In the genomic region with DNA sequence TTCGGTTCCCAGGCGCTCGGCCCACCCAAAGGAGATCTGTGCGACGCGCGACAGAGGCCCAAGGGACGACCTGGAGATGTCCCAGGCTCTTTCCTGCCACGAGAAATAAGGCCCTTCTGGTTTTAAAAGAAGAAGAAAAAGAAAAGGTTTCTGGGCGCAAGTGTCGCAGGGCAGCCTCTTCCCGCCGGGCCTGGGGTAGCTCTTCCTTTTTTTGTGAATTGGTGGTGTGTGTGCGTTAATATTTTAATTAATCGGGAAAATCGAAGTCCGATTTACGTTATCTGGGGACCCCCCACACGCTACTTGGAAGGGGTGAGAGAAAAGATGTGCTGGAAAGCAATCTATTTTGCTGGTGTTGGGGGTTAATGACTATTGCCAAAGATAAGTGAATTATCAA, we compare ENCODE assay signal across 11 mouse cellular contexts. TPM values are rescaled to one million over a fixed set of nuclear protein-coding genes. Genes with fewer than 3 reads are reported as not detected.
DNase-seq lines count a peak whose midpoint lies in the region; ATAC-seq and TF ChIP-seq lines count a peak whose summit lies in the region.
"Had no signal": no experiment of that assay in that cellular context is flagged by ENCODE, and none has a peak within 500 bp of the region (broad histone marks: within the 10 kb centered on the region; RNA-seq: fewer than 3 reads in every experiment).

No protein-coding gene starts in this region.

- no peak for ATAC-seq in heart, embryonic 15.5 days (replicated peaks; ENCODE audit: insufficient number of reproducible peaks, insufficient read depth, low FRiP score, low read depth)
- ATAC-seq in embryonic facial prominence, embryonic 14.5 days (ENCODE audit: low read depth): no peak
- no peak for ATAC-seq in hindbrain, postnatal 0 days
- no peak for ATAC-seq in midbrain, embryonic 16.5 days
- ATAC-seq in erythroblast, adult 5-6 weeks (replicated peaks; ENCODE audit: low FRiP score, poor library complexity, severe bottlenecking): no peak

- WGBS in heart, embryonic 15.5 days: 8% methylated on average over 19 of the region's 19 CpGs
- 7% methylated on average over 19 of the region's 19 CpGs for WGBS in embryonic facial prominence, embryonic 14.5 days
- 6% methylated on average over 19 of the region's 19 CpGs for WGBS in hindbrain, postnatal 0 days
- under 1% methylated on average over 19 of the region's 19 CpGs for WGBS in midbrain, embryonic 16.5 days

- H3K4me1 ChIP-seq in heart, embryonic 15.5 days (replicated peaks): peaks cover 63% of the 10 kb centered on the region
- H3K4me1 ChIP-seq in embryonic facial prominence, embryonic 14.5 days (ENCODE audit: control insufficient read depth, insufficient read depth, low read length): peaks cover 7% of the 10 kb centered on the region
- peaks cover 3% of the 10 kb centered on the region; the same call in 1 of the 2 replicates for H3K4me1 ChIP-seq in hindbrain, postnatal 0 days (ENCODE audit: insufficient read depth, low read length)
- H3K4me1 ChIP-seq in midbrain, embryonic 16.5 days (ENCODE audit: control insufficient read depth, insufficient read depth, low read length): peaks cover 20% of the 10 kb centered on the region

- H3K9me3 ChIP-seq in heart, embryonic 15.5 days (replicated peaks): no peaks in the 10 kb centered on the region
- no peaks in the 10 kb centered on the region for H3K9me3 ChIP-seq in embryonic facial prominence, embryonic 14.5 days (ENCODE audit: control insufficient read depth, low read length)
- H3K9me3 ChIP-seq in hindbrain, postnatal 0 days (ENCODE audit: low read length): no peaks in the 10 kb centered on the region
- no peaks in the 10 kb centered on the region for H3K9me3 ChIP-seq in midbrain, embryonic 16.5 days (replicated peaks; ENCODE audit: control insufficient read depth, low read length, poor library complexity, severe bottlenecking)

- peak overlapping the region; percentile 60 for H3K4me3 ChIP-seq in heart, embryonic 15.5 days
- H3K4me3 ChIP-seq in embryonic facial prominence, embryonic 14.5 days (ENCODE audit: low read depth, low read length): peak overlapping the region; percentile 77
- peak overlapping the region; percentile 75 for H3K4me3 ChIP-seq in hindbrain, postnatal 0 days (ENCODE audit: low read length)
- peak overlapping the region; percentile 53 for H3K4me3 ChIP-seq in midbrain, embryonic 16.5 days (ENCODE audit: low read depth, low read length)

- DNase-seq in heart, adult 11 months: no peak
- DNase-seq in embryonic facial prominence, embryonic 14.5 days (ENCODE audit: low spot score): no peak
- DNase-seq in hindbrain, postnatal 0 days (ENCODE audit: low spot score): peak; percentile 14
- DNase-seq in adrenal gland, adult (ENCODE audit: inconsistent age in 2 of 2, low spot score in 1 of 2): no peak
- DNase-seq in B cell, adult 2 months: no peak

- TF ChIP-seq CTCF in hindbrain, postnatal 0 days (IDR thresholded peaks at IDR 0.05; ENCODE audit: low read depth): no peak

- 0 out of 2 replicates have a peak overlapping the region, but pooled peaks have one; percentile 31 for H3K9ac ChIP-seq in heart, embryonic 15.5 days
- peak overlapping the region; percentile 91 for H3K9ac ChIP-seq in embryonic facial prominence, embryonic 14.5 days (ENCODE audit: low read depth, low read length)
- H3K9ac ChIP-seq in hindbrain, postnatal 0 days (replicated peaks; ENCODE audit: low read length): peak overlapping the region; percentile 84
- H3K9ac ChIP-seq in midbrain, embryonic 16.5 days (ENCODE audit: low read depth, low read length): peak overlapping the region; percentile 70
- H3K9ac ChIP-seq: liver, embryonic 14.5 days had no signal

- H3K27ac ChIP-seq in heart, embryonic 15.5 days: no peak overlapping the region
- H3K27ac ChIP-seq in embryonic facial prominence, embryonic 14.5 days (replicated peaks; ENCODE audit: low read depth, low read length): peak overlapping the region; percentile 87
- peak overlapping the region; percentile 91 for H3K27ac ChIP-seq in hindbrain, postnatal 0 days
- H3K27ac ChIP-seq in midbrain, embryonic 16.5 days (ENCODE audit: low read length): peak overlapping the region; percentile 87
- H3K27ac ChIP-seq: liver, embryonic 14.5 days had no signal

- no peaks in the 10 kb centered on the region for H3K36me3 ChIP-seq in heart, embryonic 15.5 days
- H3K36me3 ChIP-seq in embryonic facial prominence, embryonic 14.5 days (ENCODE audit: control insufficient read depth, insufficient read depth, low read length): no peaks in the 10 kb centered on the region
- no peaks in the 10 kb centered on the region for H3K36me3 ChIP-seq in hindbrain, postnatal 0 days (ENCODE audit: insufficient read depth, low read length)
- H3K36me3 ChIP-seq in midbrain, embryonic 16.5 days (ENCODE audit: control insufficient read depth, insufficient read depth, low read length): no peaks in the 10 kb centered on the region

- H3K4me2 ChIP-seq in heart, embryonic 15.5 days: peak overlapping the region; percentile 90
- H3K4me2 ChIP-seq in embryonic facial prominence, embryonic 14.5 days (ENCODE audit: low read depth, low read length): peak overlapping the region; percentile 84
- peak overlapping the region; percentile 70 for H3K4me2 ChIP-seq in hindbrain, postnatal 0 days (ENCODE audit: low read depth, low read length)
- H3K4me2 ChIP-seq in midbrain, embryonic 16.5 days (ENCODE audit: low read length): peak overlapping the region; percentile 67

- H3K27me3 ChIP-seq in heart, embryonic 15.5 days: peaks cover 88% of the 10 kb centered on the region
- H3K27me3 ChIP-seq in embryonic facial prominence, embryonic 14.5 days (replicated peaks; ENCODE audit: control insufficient read depth, insufficient read depth, low read length): peaks cover 70% of the 10 kb centered on the region
- H3K27me3 ChIP-seq in hindbrain, postnatal 0 days (ENCODE audit: insufficient read depth, low read length): peaks cover 44% of the 10 kb centered on the region
- peaks cover 18% of the 10 kb centered on the region for H3K27me3 ChIP-seq in midbrain, embryonic 16.5 days (ENCODE audit: control insufficient read depth, insufficient read depth, low read depth, low read length)
- H3K27me3 ChIP-seq: CH12.LX had no signal

RNA-seq across cellular contexts. Expression of a gene that starts 1.3 kb away (rescaled TPM):
- 1.2 and 1.3 TPM in 2 replicates for polyA plus RNA-seq in heart, embryonic 15.5 days (2015; fragmentation: Nextera tagmentation; extraction: Ambion mirVana)
- 7.4 and 9.1 TPM in 2 replicates for polyA plus RNA-seq in embryonic facial prominence, embryonic 14.5 days (2014; fragmentation: Nextera tagmentation; extraction: Ambion mirVana)
- total RNA-seq in hindbrain, postnatal 0 days (2014; rRNA removed): 123 and 142 TPM in 2 replicates
- 11.5 and 13.0 TPM in 2 replicates for polyA plus RNA-seq in hindbrain, postnatal 0 days (2015; fragmentation: Nextera tagmentation; extraction: Ambion mirVana)
- 8.8 and 9.0 TPM in 2 replicates for polyA plus RNA-seq in midbrain, embryonic 16.5 days (2015; fragmentation: Nextera tagmentation; extraction: Ambion mirVana)
- total RNA-seq in erythroblast, adult 5-6 weeks (2015; ENCODE audit: low replicate concordance): 0.84 TPM in 1 of 2 replicates, not detected in the other
- 0.17 TPM in 1 of 2 replicates, not detected in the other for total RNA-seq in erythroblast, adult 5-6 weeks (2017; ENCODE audit: low replicate concordance)
- total RNA-seq: monocyte, adult 5-6 weeks had no signal

Comparison
In these comparisons a context has a peak if more than half of its experiments do, and no peak if none do; other contexts are left out.
1. H3K9ac ChIP-seq: peak in every context shown above with its lines; median percentile 91 in embryonic facial prominence, embryonic 14.5 days; 84 in hindbrain, postnatal 0 days; 70 in midbrain, embryonic 16.5 days; 31 in heart, embryonic 15.5 days.